Mouse (Mus musculus) embryo, embryonic 11.5 days (tissue): ENCODE results near the gene Stx12.
A peak's percentile ranks its signal among the peaks of the same experiment; 100 is the strongest.

ENCODE experiments used
- DNase-seq: peaks from one replicate; pipeline ENCODE4 v3.0.0-alpha.2; 2012; ENCODE audit warnings: low read depth, low spot score

The Stx12 gene

DNA sequence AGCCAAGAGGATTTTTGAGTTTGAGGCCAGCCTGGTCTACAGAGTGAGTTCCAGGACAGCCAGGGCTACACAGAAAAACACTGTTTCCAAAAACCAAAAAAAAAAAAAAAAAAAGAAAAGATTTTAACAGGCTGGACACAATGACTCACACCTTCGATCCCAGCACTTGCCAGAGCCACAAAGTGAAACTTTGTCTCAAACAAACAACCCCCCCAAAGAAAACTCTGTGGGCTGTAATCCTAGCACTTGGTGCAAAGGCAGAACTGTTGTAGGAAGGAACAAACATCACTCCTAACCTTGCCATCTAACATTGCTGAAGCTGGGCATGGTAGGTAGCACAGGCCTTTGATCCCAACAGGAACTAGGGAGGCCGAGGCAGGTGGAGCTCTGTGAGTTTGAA, 19.5 kb downstream of the Stx12 start:
- DNase-seq: no peak

DNA sequence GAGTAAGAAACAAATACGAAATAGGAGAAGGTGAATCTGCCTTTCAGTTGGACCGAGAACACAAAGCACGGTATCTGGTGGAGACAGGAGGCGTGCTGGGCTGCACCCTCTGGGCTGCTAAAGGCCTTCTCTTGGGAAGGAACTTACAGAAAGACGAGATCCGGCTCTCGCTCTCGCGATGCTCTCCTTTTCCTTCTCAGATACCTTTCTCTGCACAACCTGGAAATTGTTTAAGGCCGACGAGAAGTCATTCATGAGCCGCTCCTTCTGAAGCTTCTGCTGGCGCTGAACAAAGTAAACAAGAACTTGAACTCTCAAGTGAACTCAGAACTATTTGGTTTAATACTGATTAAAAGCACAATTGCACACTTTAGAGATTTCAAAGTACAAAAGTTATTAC, 21.3 kb downstream of the Stx12 start:
- no peak for DNase-seq

DNA sequence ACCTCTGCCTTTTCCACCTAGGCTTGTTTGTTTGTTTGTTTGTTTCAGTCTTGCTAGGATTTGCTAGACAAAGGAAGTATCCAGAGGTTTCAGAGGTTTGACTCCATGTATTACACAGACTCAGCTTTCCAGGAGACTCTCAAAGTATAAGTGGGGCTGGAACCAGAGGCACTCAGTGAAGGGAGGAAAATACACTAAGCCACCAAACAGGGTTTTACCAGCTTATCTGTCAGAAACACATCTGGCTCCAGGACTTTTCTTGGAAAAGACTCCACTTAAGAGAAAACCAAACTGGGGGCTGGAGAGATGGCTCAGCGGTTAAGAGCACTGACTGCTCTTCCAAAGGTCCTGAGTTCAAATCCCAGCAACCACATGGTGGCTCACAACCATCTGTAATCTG, 23.4 kb downstream of the Stx12 start:
- no peak for DNase-seq

DNA sequence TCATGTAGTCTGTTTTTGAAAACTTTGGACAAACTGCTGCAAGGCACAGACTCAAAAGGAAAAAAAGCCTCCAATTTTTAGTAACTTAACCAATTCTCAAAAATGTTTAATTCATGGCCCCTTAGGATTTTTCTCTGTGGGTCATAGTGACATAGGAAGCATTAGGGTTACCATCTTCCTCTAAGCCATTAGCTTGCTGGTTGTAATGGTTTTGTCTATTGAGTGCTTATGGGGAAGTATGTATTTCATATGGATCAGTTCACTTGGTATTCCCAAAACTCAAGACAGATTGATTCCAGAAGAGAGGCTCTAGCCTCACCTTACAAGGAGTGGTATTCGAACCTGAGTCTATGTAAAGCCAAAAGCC, 40.6 kb downstream of the Stx12 start:
- no peak for DNase-seq

DNA sequence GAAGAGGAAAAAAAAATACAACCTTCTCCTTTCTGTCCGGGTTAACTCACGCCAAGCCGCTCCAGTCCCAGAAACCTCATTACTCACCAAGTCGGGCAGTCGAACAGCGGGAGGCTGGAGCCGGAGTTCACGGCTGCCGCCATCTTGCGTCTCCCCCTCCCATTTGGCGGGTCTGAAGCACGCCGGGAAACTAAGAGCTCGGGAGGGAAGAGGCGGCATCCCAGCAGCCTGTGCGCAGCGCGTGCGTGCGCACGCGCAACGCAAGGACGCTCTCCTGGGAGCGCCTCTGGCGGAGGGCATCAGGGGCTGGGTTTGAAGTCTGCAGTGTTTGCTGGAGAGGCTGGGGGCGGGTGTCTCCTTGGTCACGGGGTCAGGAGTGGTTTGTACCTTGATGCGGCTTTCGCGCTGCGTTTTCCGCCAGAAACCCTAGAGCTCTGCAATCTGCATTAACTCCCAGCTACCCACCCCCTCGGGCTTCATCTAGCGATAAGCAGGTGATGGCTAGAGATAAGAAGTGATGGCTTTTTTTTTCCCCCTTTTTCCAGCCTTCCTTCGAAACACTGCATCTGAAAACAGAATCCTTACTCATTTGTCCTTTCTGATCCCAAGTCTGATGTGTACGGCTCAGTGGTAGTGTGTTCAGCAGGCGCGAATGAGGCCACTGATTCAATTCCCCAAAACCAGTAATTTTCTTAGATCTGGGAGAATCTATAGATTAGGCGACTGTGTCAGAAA, 41.2 kb downstream of the Stx12 start, which contains the start of gene Ppp1r8:
Gene Ppp1r8 (minus strand): TSS at position 200 of the 735 bp plus-strand sequence.
- peak; percentile 97 for DNase-seq

DNA sequence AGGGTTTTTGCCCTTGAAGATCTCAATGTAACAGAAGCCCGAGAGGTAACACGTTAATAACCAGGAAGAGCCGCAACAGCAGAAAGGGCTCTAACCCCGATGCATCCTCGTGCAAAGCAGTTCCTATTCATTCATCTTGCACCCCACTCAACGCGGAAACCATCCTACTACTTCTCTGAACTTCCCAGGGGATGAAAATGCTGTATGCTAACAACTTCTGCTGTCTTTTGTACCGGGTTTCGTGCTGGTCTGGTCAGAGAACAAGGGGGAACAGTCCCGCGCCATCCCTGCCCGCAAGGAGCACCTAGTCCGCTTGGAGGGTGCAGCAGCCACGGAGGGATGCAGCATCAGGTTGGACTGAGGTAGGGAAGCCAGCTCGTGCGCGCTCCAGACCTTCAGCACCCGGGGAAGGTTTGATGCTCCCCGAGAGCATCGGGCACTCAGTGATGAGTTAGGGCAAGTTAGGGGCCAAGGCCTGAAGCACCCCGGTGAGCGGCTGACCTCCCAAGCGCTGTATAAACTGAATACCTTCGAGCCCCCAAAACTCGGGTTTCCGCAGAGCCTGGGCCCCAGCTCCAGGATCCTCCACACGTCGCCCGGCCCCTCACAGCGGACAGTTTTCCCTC, 41.9 kb downstream of the Stx12 start:
- DNase-seq: peak; percentile 14

DNA sequence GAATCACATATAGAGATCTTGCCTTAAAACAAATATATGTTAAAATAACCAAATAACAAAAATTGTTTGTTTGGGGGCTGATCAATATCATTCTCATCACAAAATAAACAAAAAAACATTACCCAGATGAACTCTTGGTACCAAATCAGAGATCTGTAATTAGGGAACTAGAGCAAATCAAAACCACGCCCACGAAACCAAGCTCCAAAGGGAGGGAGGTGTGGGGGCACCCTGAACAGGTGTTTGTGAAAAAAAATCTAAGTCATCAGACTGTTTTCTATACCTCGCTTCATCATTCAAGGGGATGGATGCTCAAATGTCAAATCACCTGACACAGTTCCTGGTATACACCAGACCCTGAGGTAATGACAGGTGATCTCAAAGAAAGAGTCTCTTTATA, 42.8 kb downstream of the Stx12 start:
- no peak for DNase-seq

DNA sequence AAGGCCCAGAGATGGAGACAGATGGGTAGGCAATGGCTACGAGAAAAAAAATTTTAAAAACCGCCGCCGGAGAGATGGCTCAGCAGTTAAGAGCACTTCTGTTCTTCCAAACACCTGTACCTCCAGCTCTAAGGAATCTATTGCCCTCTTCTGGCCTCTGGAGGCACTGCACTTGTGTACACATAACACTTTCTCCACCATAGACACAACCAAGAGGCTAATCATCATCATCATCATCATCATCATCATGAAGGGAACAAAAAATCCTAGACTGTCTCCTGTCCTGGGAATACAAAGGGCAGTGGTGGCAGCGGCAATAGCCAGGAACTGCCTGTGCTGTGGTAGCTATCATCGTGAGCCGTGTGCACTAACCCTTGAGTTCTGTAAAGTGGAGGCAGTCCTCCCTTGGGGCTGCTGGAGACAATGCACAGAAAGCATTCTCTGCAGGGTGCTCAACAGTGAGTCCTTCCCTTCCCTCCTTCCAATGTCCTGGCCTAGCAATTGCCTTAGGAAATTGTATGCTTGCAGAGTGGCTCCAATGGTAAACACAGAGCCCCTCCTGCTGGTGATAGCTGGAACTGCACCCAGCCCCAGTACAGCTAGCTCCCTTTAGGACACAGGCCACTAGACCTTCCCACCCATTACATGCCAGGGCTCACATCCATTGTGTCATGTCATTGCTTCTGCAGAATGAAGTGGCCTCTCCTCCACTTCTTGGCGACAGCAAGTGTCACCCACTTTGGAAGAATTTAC, 60.5 kb downstream of the Stx12 start:
- peak; percentile 27 for DNase-seq

DNA sequence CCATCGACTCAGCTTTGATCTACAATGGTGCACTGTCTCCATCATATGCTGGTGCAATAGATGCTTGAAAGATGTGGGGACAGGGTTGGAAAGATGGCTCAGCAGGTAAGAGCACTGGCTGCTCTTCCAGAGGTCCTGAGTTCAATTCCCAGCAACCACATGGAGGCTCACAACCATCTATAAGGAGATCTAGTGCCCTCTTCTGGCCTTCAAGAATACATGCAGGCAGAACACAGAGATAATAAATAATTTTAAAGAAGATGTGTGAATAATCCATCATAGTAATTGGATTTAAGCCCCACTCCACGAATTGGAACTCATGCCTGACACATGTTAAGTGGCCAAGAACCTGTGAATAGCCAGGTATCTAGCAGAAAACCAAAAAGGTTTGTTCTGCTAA, 65.9 kb downstream of the Stx12 start:
- DNase-seq: no peak

DNA sequence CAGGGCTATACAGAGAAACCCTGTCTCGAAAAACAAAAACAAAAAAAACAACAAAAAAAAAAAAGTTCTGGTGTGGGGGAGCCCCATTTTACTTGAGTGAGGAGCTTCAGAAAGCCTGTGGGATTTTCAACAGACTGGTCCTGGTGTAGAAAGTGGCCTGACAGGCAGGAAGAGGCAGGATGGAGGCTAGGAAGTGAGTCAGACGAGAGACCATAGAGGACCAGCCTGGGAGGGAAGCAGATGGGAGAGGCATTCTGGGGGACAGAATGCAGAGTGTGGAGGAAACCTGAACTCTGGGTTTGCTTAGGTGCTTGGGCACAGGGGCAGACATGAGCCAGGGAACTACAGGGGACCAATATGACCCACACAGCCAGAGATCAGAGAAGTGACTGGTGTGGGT, 67.5 kb downstream of the Stx12 start:
- DNase-seq: no peak

DNA sequence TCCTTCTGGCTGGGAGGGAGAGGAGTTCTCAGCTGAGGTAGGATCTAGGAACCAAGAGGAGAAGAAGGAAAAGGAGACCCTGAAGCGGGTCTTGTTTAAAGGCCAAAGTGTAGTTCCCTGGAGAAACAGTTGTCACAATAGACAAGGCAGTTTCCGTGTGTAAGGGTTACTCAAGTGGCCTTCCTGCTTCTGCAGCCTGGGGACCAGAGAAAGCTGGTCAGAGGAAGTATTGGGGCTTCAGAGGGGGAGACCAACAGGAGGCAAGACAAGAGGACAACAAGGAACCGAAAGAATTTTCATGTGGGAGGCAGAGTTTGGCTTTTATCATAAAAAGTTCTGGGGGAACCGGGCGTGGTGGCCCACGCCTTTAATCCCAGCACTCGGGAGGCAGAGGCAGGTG, 67.9 kb downstream of the Stx12 start:
- no peak for DNase-seq

DNA sequence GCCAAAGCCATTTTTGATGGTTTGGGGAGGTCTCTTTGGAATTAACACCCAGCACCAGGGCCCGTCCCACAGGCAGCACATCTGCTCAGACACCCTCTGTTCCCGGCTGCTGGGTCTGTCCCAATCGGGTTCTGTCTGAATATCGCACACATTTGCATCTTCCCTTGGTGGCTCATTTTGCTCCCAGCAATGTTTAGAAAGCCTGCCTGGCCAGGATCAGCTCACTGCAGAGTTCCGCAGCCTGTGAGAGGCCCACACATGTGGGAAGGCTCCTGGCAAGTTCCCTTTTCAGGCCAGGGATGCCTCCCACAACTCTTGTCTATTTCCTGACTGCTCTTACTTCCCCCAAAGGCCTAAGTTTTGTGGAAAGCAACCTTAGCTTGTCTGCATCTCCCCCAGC, 74.7 kb downstream of the Stx12 start:
- DNase-seq: no peak

DNA sequence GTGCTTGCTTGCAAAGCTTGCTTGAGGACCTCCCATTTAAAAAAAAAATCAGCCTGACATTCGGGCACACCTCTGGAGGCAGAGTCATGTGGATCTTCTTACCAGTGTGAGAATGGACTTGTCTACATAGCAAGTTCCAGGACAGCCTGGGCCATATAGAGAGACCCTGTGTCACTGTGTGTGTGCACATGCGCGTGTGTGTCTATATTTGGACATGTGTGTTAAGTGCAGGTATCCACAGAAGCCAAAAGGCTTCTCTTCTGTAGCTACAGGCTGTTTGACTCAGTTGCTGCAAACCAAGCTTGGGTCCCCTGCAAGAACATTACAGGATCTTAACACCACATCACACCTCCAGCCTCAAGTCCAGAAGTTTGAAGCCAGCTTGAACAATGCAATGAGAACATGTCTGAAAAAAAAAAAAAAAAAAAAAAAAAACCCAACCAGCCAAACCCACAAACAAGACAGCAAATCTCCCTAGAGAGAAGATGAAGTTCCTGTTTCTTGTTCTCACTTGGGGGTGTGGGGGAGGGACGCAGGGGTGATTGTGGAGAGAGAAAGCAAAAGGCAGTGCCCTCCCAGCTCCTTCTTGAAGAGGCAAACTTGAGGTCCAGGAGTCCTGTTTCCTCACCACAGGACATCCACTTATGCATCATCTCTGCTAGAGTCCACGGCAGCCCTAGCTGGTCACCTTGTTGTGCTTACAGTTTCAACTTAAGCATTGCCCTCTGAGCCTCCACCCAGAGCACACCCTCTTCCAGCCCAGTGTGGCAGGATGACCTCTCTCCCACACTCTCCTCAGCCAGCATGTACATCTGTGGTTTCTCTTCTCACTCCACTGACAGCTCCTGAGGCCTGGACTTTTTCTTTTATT, 76.3 kb downstream of the Stx12 start:
- no peak for DNase-seq

DNA sequence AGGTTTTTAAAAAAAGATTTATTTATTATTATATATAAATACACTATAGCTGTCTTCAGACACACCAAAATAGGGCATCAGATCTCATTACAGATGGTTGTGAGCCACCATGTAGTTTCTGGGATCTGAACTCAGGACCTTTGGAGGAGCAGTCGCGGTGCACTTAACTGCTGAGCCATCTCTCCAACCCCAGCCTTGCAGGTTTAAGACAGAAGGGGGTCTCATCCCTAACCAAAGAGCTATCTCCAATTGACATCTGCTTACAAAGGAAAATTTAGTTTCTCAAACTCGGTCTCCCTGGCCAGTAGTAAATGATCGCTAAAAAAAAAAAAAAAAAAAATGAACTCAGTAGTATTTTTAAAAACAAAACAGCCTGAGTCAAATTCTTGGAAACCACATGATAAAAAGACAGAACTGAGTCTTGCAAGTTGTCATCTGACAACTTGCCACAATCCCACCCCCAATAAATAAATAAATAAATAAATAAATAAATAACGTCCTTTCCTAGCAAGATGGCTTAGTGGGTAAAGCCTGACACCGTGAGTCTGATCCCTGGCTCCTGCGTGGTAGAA, 77.6 kb downstream of the Stx12 start:
- DNase-seq: no peak

DNA sequence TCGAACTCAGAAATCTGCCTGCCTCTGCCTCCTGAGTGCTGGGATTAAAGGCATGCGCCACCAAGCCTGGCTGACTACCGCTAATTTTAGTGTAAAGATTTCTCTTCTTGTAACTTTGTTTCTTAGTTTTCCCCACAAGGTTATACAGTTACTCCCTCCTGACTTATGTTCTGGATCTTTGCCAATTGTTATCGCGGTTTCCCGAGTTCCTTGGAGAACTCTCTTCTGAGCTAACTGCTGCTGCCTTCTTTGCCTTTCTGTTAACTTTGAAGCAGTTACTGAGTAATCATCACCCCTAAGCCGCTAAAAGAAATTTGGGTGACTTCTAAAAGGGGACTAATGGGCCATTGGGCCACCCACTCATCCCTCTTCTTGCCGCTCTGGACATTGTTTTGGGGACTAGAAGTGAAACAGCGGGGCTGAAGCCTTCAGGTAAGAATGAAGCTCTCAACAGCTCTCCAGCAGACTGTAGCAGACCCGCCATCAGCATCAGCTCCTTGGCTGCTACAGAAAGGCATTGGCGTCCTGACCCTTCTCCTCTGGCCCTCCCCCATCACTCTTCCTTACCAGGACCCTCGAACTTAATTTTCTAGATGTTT, 78.6 kb downstream of the Stx12 start:
- no peak for DNase-seq

DNA sequence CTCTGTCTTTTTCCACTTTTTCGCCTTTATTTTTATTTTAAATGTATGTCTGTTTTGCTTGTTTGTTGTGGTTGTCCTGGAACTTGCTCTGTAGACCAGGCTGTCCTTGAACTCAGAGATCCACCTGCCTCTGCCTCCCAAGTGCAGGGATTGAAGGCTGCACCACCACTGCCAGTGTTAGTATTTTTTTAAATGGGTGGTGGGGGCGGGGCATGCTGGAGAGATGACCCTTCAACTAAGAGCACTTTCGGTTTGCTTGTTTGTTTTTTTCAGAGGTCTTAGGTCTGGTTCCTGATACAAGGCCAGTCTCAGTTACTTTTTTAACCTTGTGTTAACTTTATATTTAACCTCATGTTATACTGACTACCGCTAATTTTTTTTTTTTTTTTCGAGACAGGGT, 79.2 kb downstream of the Stx12 start:
- no peak for DNase-seq

DNA sequence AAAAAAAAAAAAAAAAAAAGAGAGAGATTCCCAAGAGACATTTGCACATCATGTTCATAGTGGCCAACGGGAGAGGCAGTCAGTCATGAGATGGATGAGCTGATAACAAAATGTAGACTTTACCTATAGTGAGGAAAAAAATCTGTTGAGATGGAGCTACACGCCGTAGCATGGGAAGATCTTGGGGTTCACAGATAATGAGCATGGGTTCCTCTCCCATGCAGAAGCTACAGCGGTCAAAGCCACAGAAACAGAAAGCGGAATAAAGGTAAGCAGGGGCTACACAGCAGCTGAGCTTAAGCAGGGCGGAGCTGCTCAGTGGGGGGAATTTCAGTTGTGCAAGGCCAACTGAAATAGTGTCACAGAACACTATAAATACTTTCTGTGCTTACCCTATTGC, 80.0 kb downstream of the Stx12 start:
- no peak for DNase-seq

DNA sequence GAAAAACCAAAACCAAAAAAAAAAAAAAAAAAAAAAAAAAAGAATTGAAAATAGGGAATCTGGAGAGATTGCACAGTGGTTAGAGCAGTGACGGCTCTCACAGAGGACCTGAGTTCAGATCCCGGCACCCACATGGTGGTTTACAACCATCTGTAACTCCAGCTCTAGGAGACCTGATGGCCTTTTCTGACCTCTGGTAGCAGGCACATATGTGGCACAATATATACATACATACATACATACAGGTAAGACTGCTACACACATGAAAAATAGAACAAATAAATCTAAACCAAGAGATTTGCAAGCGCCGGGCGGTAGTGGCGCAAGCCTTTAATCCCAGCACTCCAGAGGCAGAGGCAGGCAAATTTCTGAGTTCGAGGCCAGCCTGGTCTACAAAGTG, 80.4 kb downstream of the Stx12 start:
- no peak for DNase-seq
